Mouse (Mus musculus): ENCODE measurements around the gene Sstr3.

Sstr3 gene

GRCm38 (mm10) chr15:78508443-78508842 lies 36.0 kb downstream of the Sstr3 start:
- in situ Hi-C loops (cut with MboI, MseI): no loop called here

- in situ Hi-C loops (cut with MboI, MseI): no loop called here
Measured at GRCm38 (mm10) chr15:78505541-78505940, 38.9 kb downstream of the Sstr3 start.

GRCm38 (mm10) chr15:78504816-78505215 lies 39.7 kb downstream of the Sstr3 start:
- in situ Hi-C loops (cut with MboI, MseI): no loop called here

- in situ Hi-C loops (cut with MboI, MseI): no loop called here
Measured at GRCm38 (mm10) chr15:78504013-78504412, 40.5 kb downstream of the Sstr3 start.

DNA sequence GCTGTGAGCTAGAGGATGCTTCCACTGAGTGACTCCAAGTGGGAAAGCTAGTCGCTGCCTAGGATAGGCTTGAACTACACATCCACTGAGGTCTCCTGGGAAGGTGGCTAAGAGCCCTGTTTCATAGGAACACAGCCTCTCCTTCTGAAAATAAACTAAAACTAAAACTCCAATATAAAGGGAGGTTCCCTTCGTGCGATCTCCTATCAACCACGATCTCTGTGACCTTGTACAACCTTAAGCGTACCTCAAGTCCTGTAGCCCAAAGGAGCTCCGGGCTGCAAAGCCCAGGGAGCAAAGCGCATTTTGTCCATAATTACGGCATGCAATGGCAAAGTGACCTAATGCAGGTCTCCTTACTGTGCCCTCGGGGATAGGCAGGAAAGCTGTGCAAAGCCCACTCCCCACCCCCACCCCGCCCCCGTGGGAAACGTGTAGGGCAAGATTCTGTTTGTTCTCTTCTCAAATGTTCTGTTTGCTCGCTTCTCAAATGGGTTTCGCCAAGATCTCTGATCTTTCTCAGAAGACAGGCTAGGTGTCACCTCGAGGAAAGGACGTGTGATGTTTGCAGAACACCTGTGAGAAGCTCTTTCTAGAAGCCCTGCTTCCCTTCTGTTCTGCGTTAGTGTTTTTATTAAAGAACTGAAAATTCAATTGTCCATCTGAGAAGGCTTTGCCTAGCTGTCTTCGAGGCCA lies 41.9 kb downstream of the Sstr3 start:
- in situ Hi-C loops (cut with MboI, MseI): no loop called here

GRCm38 (mm10) chr15:78494968-78495406 lies 49.5 kb downstream of the Sstr3 start, which contains the start of gene Il2rb:
TSS of gene Il2rb (minus strand) at chr15:78495271.
- in situ Hi-C loops (cut with MboI, MseI): loop anchor here in 1 of 2 experiments (10.0 to 25.0 kb wide), 2 partner anchors 910 to 1042 kb away; partner anchors contain the start of genes Ddx17 and Tmem184b

DNA sequence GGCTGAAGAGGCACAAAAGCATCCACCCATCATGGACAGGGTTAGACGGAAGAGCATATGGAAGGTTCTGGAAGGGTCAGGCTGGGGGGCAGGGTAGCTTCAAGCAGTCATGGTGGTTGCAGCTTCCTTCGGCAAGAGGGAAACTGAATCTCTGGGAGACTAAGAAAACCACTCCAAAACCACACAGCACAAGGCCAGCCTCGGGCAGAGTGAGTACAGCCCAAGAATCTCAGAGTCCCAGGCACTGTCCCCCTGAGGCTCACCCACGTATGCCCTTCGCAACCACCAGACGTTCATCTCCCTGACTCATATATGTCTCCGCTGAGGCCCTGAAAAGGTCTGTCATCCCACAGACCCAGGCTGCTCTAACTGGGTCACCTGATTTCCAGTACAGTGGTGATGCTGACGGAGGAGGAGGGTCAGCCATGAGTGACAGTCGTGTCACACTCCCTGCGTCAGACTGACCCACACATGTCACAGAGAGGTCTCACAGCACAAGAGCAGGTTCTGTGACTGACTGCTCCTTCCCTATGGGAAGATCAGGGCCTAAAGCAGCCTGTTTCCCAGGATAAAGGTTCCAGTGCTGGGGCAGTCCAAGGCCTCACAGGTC lies 51.0 kb downstream of the Sstr3 start:
- in situ Hi-C loops (cut with MboI, MseI): loop anchor here in 1 of 2 experiments (10.0 to 25.0 kb wide), 2 partner anchors 911 to 1044 kb away; partner anchors contain the start of genes Ddx17 and Tmem184b

- in situ Hi-C loops (cut with MboI, MseI): loop anchor here in 1 of 2 experiments (10.0 to 25.0 kb wide), 2 partner anchors 914 to 1046 kb away; partner anchors contain the start of genes Ddx17 and Tmem184b
Measured at GRCm38 (mm10) chr15:78491301-78491700, 53.2 kb downstream of the Sstr3 start.

DNA sequence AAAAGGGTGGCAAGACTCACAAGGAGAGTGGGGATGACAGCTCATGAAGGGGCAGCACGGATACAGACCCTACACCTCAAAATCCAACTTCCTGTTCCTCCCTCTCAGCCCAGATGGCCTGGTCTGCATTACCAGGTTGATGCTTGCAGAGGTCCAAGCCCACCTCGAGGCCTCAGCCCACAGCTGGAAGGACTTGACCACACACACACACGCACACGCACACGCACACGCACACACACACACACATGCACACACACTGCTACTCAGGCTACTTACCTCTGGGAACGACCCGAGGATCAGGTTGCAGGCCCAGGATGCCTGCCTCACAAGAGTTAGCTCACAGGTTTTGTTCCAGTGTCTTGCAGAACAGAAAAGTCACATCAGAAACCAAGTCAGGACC lies 54.6 kb downstream of the Sstr3 start:
- in situ Hi-C loops (cut with MboI, MseI): loop anchor here in 1 of 2 experiments (10.0 to 25.0 kb wide), 2 partner anchors 915 to 1047 kb away; partner anchors contain the start of genes Ddx17 and Tmem184b

GRCm38 (mm10) chr15:78489248-78489647 lies 55.2 kb downstream of the Sstr3 start:
- in situ Hi-C loops (cut with MboI, MseI): loop anchor here in 1 of 2 experiments (25.0 kb wide), 1 partner anchor 1048 kb away; the partner anchor contains the start of gene Ddx17

DNA sequence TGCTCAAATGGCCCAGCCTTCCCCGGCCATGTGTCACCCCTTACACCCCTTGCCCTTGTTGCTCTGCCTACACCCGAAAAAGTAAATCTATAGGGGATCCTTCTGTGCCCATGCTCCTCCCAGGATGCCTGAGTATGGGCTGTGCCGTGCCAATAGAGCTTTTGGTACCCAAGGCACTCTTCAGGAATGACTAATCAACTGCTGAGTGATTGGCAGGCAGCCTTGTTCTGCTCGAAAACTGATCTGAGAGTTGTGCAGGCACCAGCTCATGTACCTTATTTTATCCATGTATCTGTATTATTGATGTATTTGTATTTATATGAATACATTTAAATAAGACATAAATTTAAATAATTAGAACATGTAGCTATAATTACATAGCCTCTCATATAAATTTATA lies 57.4 kb downstream of the Sstr3 start:
- in situ Hi-C loops (cut with MboI, MseI): loop anchor here in 1 of 2 experiments (25.0 kb wide), 1 partner anchor 1050 kb away; the partner anchor contains the start of gene Ddx17

Data from T-helper 17 cell (primary cell).